Mouse (Mus musculus) E14TG2a.4 (cell line): ENCODE measurements around the gene Gm4513.
"Not testable (repeated sequence)": the region's sequence is repeated elsewhere in the genome, so short reads cannot be mapped to it uniquely, and the experiment has no call there.

Experiments used
- H3K27me3 ChIP-seq: 2 replicates; pipeline ENCODE4 v1.6.1; 2014; ENCODE audit warnings: low read length, control low read depth; ENCODE audit not compliant: insufficient read depth
- H3K36me3 ChIP-seq: 2 replicates; pipeline ENCODE4 v1.6.1; 2014; ENCODE audit warnings: low read length, control low read depth; ENCODE audit not compliant: insufficient read depth
- H3K4me1 ChIP-seq: replicated peaks from 2 replicates; pipeline ENCODE4 v1.6.1; 2014; ENCODE audit warnings: low read depth, low read length, control low read depth
- H3K4me3 ChIP-seq: replicated peaks from 2 replicates; pipeline ENCODE4 v1.5.1; 2014; ENCODE audit warnings: mild to moderate bottlenecking, low read length
- H3K9me3 ChIP-seq: 2 replicates; pipeline ENCODE4 v1.6.1; 2014; ENCODE audit warnings: low read length, control low read depth

The Gm4513 gene

DNA sequence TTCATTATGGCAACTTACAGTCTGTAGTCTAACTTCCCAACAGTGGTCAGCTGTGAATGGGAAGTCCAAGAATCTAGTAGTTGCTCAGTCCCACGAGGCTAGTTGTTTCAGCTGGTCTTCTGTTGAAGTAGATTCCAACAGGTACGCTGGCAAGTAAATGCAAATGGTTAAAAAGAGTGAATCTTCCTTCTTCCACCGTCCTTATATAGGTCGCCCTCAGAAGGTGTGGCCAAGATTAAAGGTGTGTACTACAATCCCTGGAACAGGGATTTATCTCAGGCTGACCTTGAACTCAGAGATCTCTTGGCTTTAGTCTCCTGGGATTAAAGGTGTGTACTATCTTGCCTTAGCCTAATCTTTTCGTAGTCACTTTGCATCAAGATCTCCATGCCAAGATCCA lies at the start of gene Gm4513:
TSS of gene Gm4513 (minus strand) at position 101 of the 400 bp plus-strand sequence.
- not testable (repeated sequence) for H3K4me3 ChIP-seq, H3K4me1 ChIP-seq, H3K27me3 ChIP-seq, H3K36me3 ChIP-seq, H3K9me3 ChIP-seq

DNA sequence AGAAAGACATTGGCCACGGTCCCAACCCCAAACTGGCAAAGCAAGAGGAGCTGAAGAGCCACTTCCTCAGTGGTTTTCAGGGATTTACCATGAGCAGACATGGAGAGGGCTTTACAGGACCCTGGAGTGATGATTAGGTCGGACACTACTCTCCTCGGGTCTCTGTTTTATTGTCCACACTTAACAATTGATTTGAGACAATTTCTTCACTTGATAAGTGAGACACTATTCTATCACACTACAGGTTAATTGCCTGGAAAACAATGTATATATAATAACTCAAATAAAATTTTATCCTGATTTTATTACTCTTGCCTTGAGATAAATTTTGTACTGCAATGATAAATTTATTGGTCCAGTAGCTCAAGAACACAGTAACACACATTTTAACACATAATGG lies 22.7 kb downstream of the Gm4513 start, which contains the start of gene Gm4141:
TSS of gene Gm4141 (minus strand) at position 101 of the 400 bp plus-strand sequence.
- H3K27me3 ChIP-seq, H3K4me3 ChIP-seq, H3K36me3 ChIP-seq: not testable (repeated sequence)

DNA sequence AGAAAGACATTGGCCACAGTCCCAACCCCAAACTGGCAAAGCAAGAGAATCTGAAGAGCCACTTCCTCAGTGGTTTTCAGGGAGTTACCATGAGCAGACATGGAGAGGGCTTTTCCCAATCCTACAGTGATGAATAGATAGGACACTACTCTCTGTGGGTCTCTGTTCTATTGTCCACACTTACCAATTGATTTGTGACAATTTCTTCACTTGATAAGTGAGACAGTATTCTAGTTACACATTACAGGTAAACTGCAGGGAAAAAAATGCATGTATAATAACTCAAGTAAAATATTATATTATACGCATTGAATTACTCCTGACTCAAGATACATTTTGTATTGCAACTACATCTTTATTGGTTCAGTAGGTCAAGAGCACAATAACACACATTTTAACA lies 53.2 kb downstream of the Gm4513 start, which contains the start of gene Gm5726:
TSS of gene Gm5726 (minus strand) at position 101 of the 400 bp plus-strand sequence.
- not testable (repeated sequence) for H3K27me3 ChIP-seq, H3K9me3 ChIP-seq, H3K36me3 ChIP-seq, H3K4me3 ChIP-seq, H3K4me1 ChIP-seq

More for the DNA sequence above, 22.7 kb downstream of the Gm4513 start, which contains the start of gene Gm4141:
- not testable (repeated sequence) for H3K9me3 ChIP-seq, H3K4me1 ChIP-seq
